Mouse (Mus musculus) v-Abl transformed pro-B cells (cell line): Measurements from ENCODE around the gene Ndufaf2.

Experiments used
- in situ Hi-C, 2 experiments: fragments of 400-800 bp; cut with MboI; formaldehyde crosslinking; loops; one replicate each; pipeline ENCODE4 v1.15.1; 2025; ENCODE audit not compliant: unreplicated experiment in 2 of 2

Ndufaf2 gene

GRCm38 (mm10) chr13:108158465-108159240 is at the start of gene Ndufaf2, which contains the start of gene Ercc8:
Ndufaf2 (minus strand) TSS chr13:108158623.
Ercc8 (plus strand) TSS chr13:108158731.
- in situ Hi-C loops: loop anchor here (5.0 to 25.0 kb wide), 6 partner anchors 984 to 1221 kb away; partner anchors contain the start of genes Dimt1 (in 2 of the 2) and Ipo11 (in 1 of the 2)

GRCm38 (mm10) chr13:108208090-108208489 is 49.7 kb upstream of the Ndufaf2 start:
- in situ Hi-C loops: no loop called here

GRCm38 (mm10) chr13:108207447-108207846 is 49.0 kb upstream of the Ndufaf2 start:
- in situ Hi-C loops: no loop called here

- in situ Hi-C loops: no loop called here
Observed at GRCm38 (mm10) chr13:108204857-108205256, 46.4 kb upstream of the Ndufaf2 start.

- in situ Hi-C loops: loop anchor here (10.0 to 25.0 kb wide), 2 partner anchors 1019 to 1592 kb away; no protein-coding TSS in a partner anchor
Observed at GRCm38 (mm10) chr13:108195474-108195873, 37.1 kb upstream of the Ndufaf2 start.

GRCm38 (mm10) chr13:108191074-108191720 is 32.8 kb upstream of the Ndufaf2 start:
- in situ Hi-C loops: loop anchor here (5.0 to 25.0 kb wide), 4 partner anchors 136 to 1596 kb away; no protein-coding TSS in a partner anchor

GRCm38 (mm10) chr13:108187994-108188393 is 29.6 kb upstream of the Ndufaf2 start:
- in situ Hi-C loops: loop anchor here in 1 of 2 experiments (25.0 kb wide), 1 partner anchor 1599 kb away; no protein-coding TSS in a partner anchor

- in situ Hi-C loops: loop anchor here in 1 of 2 experiments (25.0 kb wide), 1 partner anchor 1602 kb away; no protein-coding TSS in a partner anchor
Observed at GRCm38 (mm10) chr13:108185530-108185929, 27.1 kb upstream of the Ndufaf2 start.

GRCm38 (mm10) chr13:108184743-108185255 is 26.4 kb upstream of the Ndufaf2 start:
- in situ Hi-C loops: loop anchor here in 1 of 2 experiments (25.0 kb wide), 1 partner anchor 1603 kb away; no protein-coding TSS in a partner anchor

- in situ Hi-C loops: loop anchor here in 1 of 2 experiments (25.0 kb wide), 1 partner anchor 1606 kb away; no protein-coding TSS in a partner anchor
Observed at GRCm38 (mm10) chr13:108180821-108181220, 22.4 kb upstream of the Ndufaf2 start.

- in situ Hi-C loops: loop anchor here in 1 of 2 experiments (25.0 kb wide), 1 partner anchor 1608 kb away; no protein-coding TSS in a partner anchor
Observed at GRCm38 (mm10) chr13:108179618-108180017, 21.2 kb upstream of the Ndufaf2 start.

GRCm38 (mm10) chr13:108170511-108170910 is 12.1 kb upstream of the Ndufaf2 start:
- in situ Hi-C loops: loop anchor here in 1 of 2 experiments (25.0 kb wide), 1 partner anchor 1233 kb away; the partner anchor contains the start of genes Dimt1 and Ipo11

- in situ Hi-C loops: loop anchor here in 1 of 2 experiments (25.0 kb wide), 1 partner anchor 1233 kb away; the partner anchor contains the start of genes Dimt1 and Ipo11
Observed at GRCm38 (mm10) chr13:108170002-108170401, 11.6 kb upstream of the Ndufaf2 start.

GRCm38 (mm10) chr13:108164621-108165020 is 6.2 kb upstream of the Ndufaf2 start:
- in situ Hi-C loops: loop anchor here in 1 of 2 experiments (5.0 to 25.0 kb wide), 2 partner anchors 163 to 1227 kb away; partner anchors contain the start of genes Dimt1 and Ipo11

GRCm38 (mm10) chr13:108163912-108164311 is 5.5 kb upstream of the Ndufaf2 start:
- in situ Hi-C loops: loop anchor here in 1 of 2 experiments (5.0 to 25.0 kb wide), 2 partner anchors 163 to 1227 kb away; partner anchors contain the start of genes Dimt1 and Ipo11

GRCm38 (mm10) chr13:108159963-108160362 is 1.5 kb upstream of the Ndufaf2 start:
- in situ Hi-C loops: loop anchor here (5.0 to 25.0 kb wide), 7 partner anchors 167 to 1223 kb away; partner anchors contain the start of genes Dimt1 (in 2 of the 2) and Ipo11 (in 1 of the 2)

- in situ Hi-C loops: loop anchor here (5.0 to 25.0 kb wide), 6 partner anchors 984 to 1222 kb away; partner anchors contain the start of genes Dimt1 (in 2 of the 2) and Ipo11 (in 1 of the 2)
Observed at GRCm38 (mm10) chr13:108159241-108159575, 785 bp upstream of the Ndufaf2 start.

GRCm38 (mm10) chr13:108157732-108158464 is 525 bp downstream of the Ndufaf2 start:
- in situ Hi-C loops: loop anchor here (5.0 to 25.0 kb wide), 6 partner anchors 983 to 1221 kb away; partner anchors contain the start of genes Dimt1 (in 2 of the 2) and Ipo11 (in 1 of the 2)

GRCm38 (mm10) chr13:108157156-108157555 is 1.3 kb downstream of the Ndufaf2 start:
- in situ Hi-C loops: loop anchor here (5.0 to 25.0 kb wide), 6 partner anchors 982 to 1220 kb away; partner anchors contain the start of genes Dimt1 (in 2 of the 2) and Ipo11 (in 1 of the 2)
